Mouse (Mus musculus): ENCODE measurements around the gene 1700023F06Rik. TPM values are rescaled to one million over a fixed set of nuclear protein-coding genes. Genes with fewer than 3 reads are reported as not detected.

The 1700023F06Rik gene
- polyA plus RNA-seq, 1 experiment from 2014 or later: 0.87 TPM

GRCm38 (mm10) chr11:103198911-103199803 lies 9.2 kb downstream of the 1700023F06Rik start:
- Histone ChIP-seq H3K27me3 (peaks cover 72% of the 10 kb centered on the region), H3K36me3 (no peaks in the 10 kb centered on the region), H3K27ac (no peak overlapping the region), H3K4me1 (peaks cover 28% of the 10 kb centered on the region), H3K4me2 (peak overlapping the region; percentile 90), H3K4me3 (peak overlapping the region; percentile 45), H3K9ac (peak overlapping the region; percentile 34), H3K9me3 (no peaks in the 10 kb centered on the region)
- ATAC-seq (ENCODE audit: borderline replicate concordance, extremely low read depth, low FRiP score, low TSS enrichment): peak; percentile 55; the same call in 1 of the 2 replicates
- 3% methylated on average over 59 of the region's 59 CpGs for WGBS

DNA sequence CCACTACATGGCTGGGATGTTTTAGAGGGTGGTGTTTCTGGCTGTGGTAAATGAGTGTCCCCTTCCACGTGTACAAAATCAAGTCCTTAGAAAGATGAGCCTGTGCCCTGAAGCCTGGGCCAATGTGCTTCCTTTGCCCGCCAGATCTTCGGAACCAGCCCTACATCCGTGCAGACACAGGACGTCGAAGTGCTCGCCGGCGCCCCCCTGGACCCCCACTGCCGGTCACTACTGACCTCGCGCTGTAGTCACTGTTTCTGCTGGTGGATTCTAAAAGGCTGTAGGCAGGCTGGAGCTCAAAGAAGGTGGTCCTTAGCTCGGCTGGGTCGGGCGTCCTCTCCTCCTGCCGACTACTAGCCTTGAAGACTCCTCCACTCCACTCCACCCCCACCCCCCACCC lies 10.0 kb downstream of the 1700023F06Rik start:
- peak overlapping the region; percentile 90 for H3K4me2 ChIP-seq
- 3% methylated on average over 16 of the region's 16 CpGs for WGBS
- no peak overlapping the region for H3K9ac ChIP-seq
- no peaks in the 10 kb centered on the region for H3K36me3 ChIP-seq
- peaks cover 28% of the 10 kb centered on the region for H3K4me1 ChIP-seq
- no peak overlapping the region for H3K27ac ChIP-seq
- no peak for ATAC-seq (ENCODE audit: borderline replicate concordance, extremely low read depth, low FRiP score, low TSS enrichment)
- peaks cover 80% of the 10 kb centered on the region for H3K27me3 ChIP-seq
- H3K9me3 ChIP-seq: no peaks in the 10 kb centered on the region
- H3K4me3 ChIP-seq: peak overlapping the region; percentile 45; the same call in 1 of the 2 replicates

- H3K4me1 ChIP-seq: peaks cover 34% of the 10 kb centered on the region
- ATAC-seq (ENCODE audit: borderline replicate concordance, extremely low read depth, low FRiP score, low TSS enrichment): no peak
- H3K36me3 ChIP-seq: no peaks in the 10 kb centered on the region
- peaks cover 90% of the 10 kb centered on the region for H3K27me3 ChIP-seq
- H3K4me3 ChIP-seq: no peak overlapping the region
- 69% methylated on average over 4 of the region's 4 CpGs for WGBS
- no peak overlapping the region for H3K4me2 ChIP-seq
- H3K27ac ChIP-seq: no peak overlapping the region
- no peaks in the 10 kb centered on the region for H3K9me3 ChIP-seq
- no peak overlapping the region for H3K9ac ChIP-seq
These were observed 11.0 kb downstream of the 1700023F06Rik start for GRCm38 (mm10) chr11:103197340-103197739.

GRCm38 (mm10) chr11:103195656-103196055 lies 12.7 kb downstream of the 1700023F06Rik start:
- WGBS: 79% methylated on average over 5 of the region's 5 CpGs
- Histone ChIP-seq H3K27ac (no peak overlapping the region), H3K4me1 (peaks cover 24% of the 10 kb centered on the region), H3K27me3 (peaks cover 100% of the 10 kb centered on the region), H3K9ac (no peak overlapping the region), H3K9me3 (no peaks in the 10 kb centered on the region), H3K4me2 (no peak overlapping the region), H3K36me3 (no peaks in the 10 kb centered on the region), H3K4me3 (no peak overlapping the region)
- ATAC-seq (ENCODE audit: borderline replicate concordance, extremely low read depth, low FRiP score, low TSS enrichment): no peak

- no peak for ATAC-seq (ENCODE audit: borderline replicate concordance, extremely low read depth, low FRiP score, low TSS enrichment)
- Histone ChIP-seq H3K27me3 (peaks cover 100% of the 10 kb centered on the region), H3K4me2 (no peak overlapping the region), H3K4me3 (no peak overlapping the region), H3K36me3 (no peaks in the 10 kb centered on the region), H3K9ac (no peak overlapping the region), H3K27ac (no peak overlapping the region), H3K4me1 (peaks cover 24% of the 10 kb centered on the region), H3K9me3 (no peaks in the 10 kb centered on the region)
- 71% methylated on average over 18 of the region's 18 CpGs for WGBS
These were observed 13.1 kb downstream of the 1700023F06Rik start for GRCm38 (mm10) chr11:103195236-103195635.

DNA sequence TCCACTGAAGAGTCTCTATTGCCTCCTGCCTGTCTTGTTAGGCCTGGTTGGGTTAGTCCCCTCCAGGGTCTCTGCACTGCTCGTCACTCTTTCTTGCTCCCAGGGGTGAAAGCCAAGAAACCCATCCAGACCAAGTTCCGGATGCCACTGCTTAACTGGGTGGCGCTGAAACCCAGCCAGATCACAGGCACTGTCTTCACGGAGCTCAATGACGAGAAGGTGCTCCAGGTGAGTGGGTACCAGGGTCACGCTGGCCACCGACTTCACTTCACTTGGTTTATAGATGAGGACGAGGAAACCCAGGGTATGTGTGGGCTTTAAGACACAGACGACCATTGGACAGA lies 14.6 kb downstream of the 1700023F06Rik start:
- WGBS: 33% methylated on average over 9 of the region's 9 CpGs
- H3K9ac ChIP-seq: no peak overlapping the region
- no peak overlapping the region for H3K27ac ChIP-seq
- peaks cover 14% of the 10 kb centered on the region for H3K4me1 ChIP-seq
- ATAC-seq (ENCODE audit: borderline replicate concordance, extremely low read depth, low FRiP score, low TSS enrichment): no peak
- H3K36me3 ChIP-seq: no peaks in the 10 kb centered on the region
- no peak overlapping the region for H3K4me2 ChIP-seq
- H3K4me3 ChIP-seq: no peak overlapping the region
- peaks cover 93% of the 10 kb centered on the region for H3K27me3 ChIP-seq
- H3K9me3 ChIP-seq: no peaks in the 10 kb centered on the region

DNA sequence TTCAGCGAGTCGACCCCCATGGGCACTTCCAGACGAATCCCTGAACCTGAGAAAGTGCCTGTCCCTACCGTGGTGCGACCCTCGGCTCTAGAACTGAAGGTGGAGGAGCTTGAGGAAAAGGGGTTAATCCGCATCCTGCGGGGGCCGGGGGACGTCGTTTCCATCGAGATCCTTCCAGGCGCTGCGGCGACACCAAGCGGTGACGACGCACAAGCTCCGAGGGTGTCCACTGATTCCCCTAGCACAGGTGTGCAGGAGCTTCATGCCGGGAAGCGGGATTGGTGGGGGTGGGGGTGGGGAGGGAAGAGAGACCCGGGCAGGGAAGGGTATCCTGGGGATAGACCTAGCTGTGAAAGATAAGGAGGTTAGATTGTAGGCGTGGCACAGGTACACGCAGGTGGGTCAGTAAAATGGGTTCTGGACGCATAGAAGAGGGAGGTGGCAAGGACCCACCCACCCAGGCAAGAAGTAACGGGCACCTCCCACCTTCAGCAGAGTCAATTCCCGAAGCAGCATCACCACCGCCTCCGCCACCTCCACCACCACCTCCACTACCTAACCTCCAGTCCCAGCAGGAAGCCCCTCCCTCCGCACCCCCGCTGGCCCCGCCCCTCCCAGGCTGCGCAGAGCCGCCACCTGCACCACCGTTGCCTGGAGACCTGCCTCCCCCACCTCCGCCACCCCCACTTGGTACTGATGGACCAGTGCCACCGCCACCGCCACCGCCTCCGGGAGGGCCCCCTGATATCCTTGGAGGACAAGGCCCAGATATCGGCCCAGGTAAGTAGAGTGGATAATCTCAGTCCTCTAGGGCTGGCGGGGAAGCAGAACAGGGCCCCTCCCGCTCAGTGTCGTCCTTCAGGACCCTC lies 15.2 kb downstream of the 1700023F06Rik start:
- no peaks in the 10 kb centered on the region for H3K36me3 ChIP-seq
- peaks cover 8% of the 10 kb centered on the region for H3K4me1 ChIP-seq
- peak overlapping the region; percentile 49 for H3K4me2 ChIP-seq
- H3K27ac ChIP-seq: no peak overlapping the region
- 5% methylated on average over 44 of the region's 44 CpGs for WGBS
- H3K4me3 ChIP-seq: peak overlapping the region; percentile 23
- H3K9ac ChIP-seq: no peak overlapping the region
- ATAC-seq (ENCODE audit: borderline replicate concordance, extremely low read depth, low FRiP score, low TSS enrichment): 0 out of 2 replicates have a peak, but pooled peaks have one; percentile 19
- no peaks in the 10 kb centered on the region for H3K9me3 ChIP-seq
- peaks cover 87% of the 10 kb centered on the region for H3K27me3 ChIP-seq

DNA sequence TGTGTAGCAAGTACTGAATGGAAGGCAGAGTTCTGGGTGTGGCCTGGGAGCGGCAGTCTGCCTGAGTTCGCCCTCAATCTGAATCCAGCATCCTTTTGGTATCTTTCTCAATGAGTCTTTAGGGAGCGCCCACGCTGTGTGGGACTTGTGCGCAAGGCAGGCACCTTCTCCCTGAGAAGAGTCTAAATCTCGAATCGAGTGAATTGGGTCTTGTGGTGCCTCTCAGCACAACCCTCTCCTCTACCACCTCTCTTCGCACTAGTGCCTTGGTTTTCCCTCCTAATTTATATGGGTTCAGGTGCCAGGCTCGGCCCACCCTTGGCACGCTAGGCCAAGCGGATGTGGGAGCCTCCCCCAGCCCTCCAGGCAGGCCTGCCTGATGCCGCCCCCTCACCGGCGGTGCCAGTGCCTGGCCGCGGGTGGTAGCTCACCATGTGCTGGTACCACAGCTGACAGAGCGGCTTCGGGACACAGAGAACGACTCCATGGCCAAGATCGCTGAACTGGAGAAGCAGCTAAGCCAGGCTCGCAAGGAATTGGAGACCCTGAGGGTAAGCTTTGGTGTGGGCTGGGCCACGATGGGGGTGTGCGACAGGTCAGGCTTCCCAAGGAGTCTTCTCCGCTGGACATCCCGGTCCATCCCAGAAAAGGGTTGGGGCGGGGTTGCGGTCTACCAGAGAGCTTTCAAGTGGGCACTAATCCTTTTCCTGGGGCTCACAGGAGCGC lies 16.0 kb downstream of the 1700023F06Rik start:
- Histone ChIP-seq H3K9me3 (no peaks in the 10 kb centered on the region), H3K27me3 (peaks cover 79% of the 10 kb centered on the region), H3K4me3 (peak overlapping the region; percentile 23), H3K36me3 (no peaks in the 10 kb centered on the region), H3K9ac (no peak overlapping the region), H3K27ac (no peak overlapping the region), H3K4me1 (peaks cover 6% of the 10 kb centered on the region; the same call in 1 of the 2 replicates), H3K4me2 (peak overlapping the region; percentile 49)
- WGBS: 19% methylated on average over 28 of the region's 28 CpGs
- no peak for ATAC-seq (ENCODE audit: borderline replicate concordance, extremely low read depth, low FRiP score, low TSS enrichment)

- no peak overlapping the region for H3K9ac ChIP-seq
- WGBS: 33% methylated on average over 2 of the region's 2 CpGs
- H3K9me3 ChIP-seq: no peaks in the 10 kb centered on the region
- H3K4me1 ChIP-seq: no peaks in the 10 kb centered on the region
- H3K4me3 ChIP-seq: no peak overlapping the region
- peaks cover 4% of the 10 kb centered on the region; the same call in 1 of the 2 replicates for H3K27me3 ChIP-seq
- no peak for ATAC-seq (ENCODE audit: borderline replicate concordance, extremely low read depth, low FRiP score, low TSS enrichment)
- H3K27ac ChIP-seq: no peak overlapping the region
- no peaks in the 10 kb centered on the region for H3K36me3 ChIP-seq
- H3K4me2 ChIP-seq: no peak overlapping the region
These were observed 23.5 kb downstream of the 1700023F06Rik start for GRCm38 (mm10) chr11:103184891-103185290.

GRCm38 (mm10) chr11:103181911-103182310 lies 26.4 kb downstream of the 1700023F06Rik start:
- no peak for ATAC-seq (ENCODE audit: borderline replicate concordance, extremely low read depth, low FRiP score, low TSS enrichment)
- Histone ChIP-seq H3K9ac (no peak overlapping the region), H3K27ac (no peak overlapping the region), H3K4me1 (no peaks in the 10 kb centered on the region), H3K4me3 (no peak overlapping the region), H3K27me3 (no peaks in the 10 kb centered on the region), H3K4me2 (no peak overlapping the region), H3K9me3 (no peaks in the 10 kb centered on the region), H3K36me3 (no peaks in the 10 kb centered on the region)
- 72% methylated on average over 3 of the region's 3 CpGs for WGBS

DNA sequence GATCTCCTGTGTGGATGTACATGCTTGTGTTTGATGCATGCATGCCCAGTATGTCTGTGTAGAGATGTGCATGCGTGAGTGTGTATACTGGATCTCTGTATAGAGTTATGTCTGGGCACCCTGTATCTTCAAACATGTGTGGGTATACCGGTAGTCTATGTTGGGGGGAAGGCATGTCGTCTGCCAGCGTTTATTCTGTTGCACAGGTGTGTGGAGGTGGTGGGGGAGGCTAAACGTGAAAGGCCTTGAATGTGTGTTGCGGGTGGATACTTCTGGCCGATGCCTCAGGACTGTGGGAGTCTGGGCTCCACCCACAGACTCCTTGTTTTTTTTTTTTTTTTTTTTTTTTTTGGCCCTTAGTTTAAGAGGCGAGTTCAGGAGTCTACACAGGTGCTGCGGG lies 27.0 kb downstream of the 1700023F06Rik start:
- Histone ChIP-seq H3K4me1 (no peaks in the 10 kb centered on the region), H3K27me3 (no peaks in the 10 kb centered on the region)
- no peak for ATAC-seq (ENCODE audit: borderline replicate concordance, extremely low read depth, low FRiP score, low TSS enrichment)

More for the DNA sequence above, 27.0 kb downstream of the 1700023F06Rik start:
- 71% methylated on average over 9 of the region's 9 CpGs for WGBS
- Histone ChIP-seq H3K4me2 (no peak overlapping the region), H3K36me3 (no peaks in the 10 kb centered on the region), H3K27ac (no peak overlapping the region), H3K9ac (no peak overlapping the region), H3K4me3 (no peak overlapping the region), H3K9me3 (no peaks in the 10 kb centered on the region)
